Mouse (Mus musculus): ENCODE results near the gene Qser1. TPM values are rescaled to one million over a fixed set of nuclear protein-coding genes. Genes with fewer than 3 reads are reported as not detected.

Gene Qser1
- polyA plus RNA-seq, 1 experiment from 2014 or later: 6.9 TPM

GRCm38 (mm10) chr2:104814181-104814951, 2.2 kb downstream of the Qser1 start:
- no peak overlapping the region; the same call in 1 of the 2 replicates for H3K4me2 ChIP-seq (ENCODE audit: low read length)

GRCm38 (mm10) chr2:104805435-104805834, 11.1 kb downstream of the Qser1 start:
- Histone ChIP-seq H3K27me3 (ENCODE audit: insufficient read depth, low read length) (no peaks in the 10 kb centered on the region), H3K4me2 (ENCODE audit: low read length) (no peak overlapping the region), H3K9ac (ENCODE audit: low read depth, low read length) (no peak overlapping the region), H3K4me3 (replicated peaks; ENCODE audit: low read depth, low read length) (no peak overlapping the region), H3K27ac (no peak overlapping the region), H3K36me3 (ENCODE audit: insufficient read depth, low read length) (0 out of 2 replicates have a peak, but pooled peaks cover 2% of the 10 kb centered on the region), H3K4me1 (replicated peaks; ENCODE audit: insufficient read depth, low read length) (no peaks in the 10 kb centered on the region), H3K9me3 (replicated peaks; ENCODE audit: low read length) (no peaks in the 10 kb centered on the region)
- ATAC-seq (replicated peaks; ENCODE audit: low FRiP score, low read depth): no peak
- WGBS: 69% methylated on average over 1 of the region's 1 CpGs
- TF ChIP-seq CTCF (IDR thresholded peaks at IDR 0.05; ENCODE audit: low read depth): no peak
- no peak for DNase-seq (ENCODE audit: low spot score)

More at GRCm38 (mm10) chr2:104814181-104814951, 2.2 kb downstream of the Qser1 start:
- Histone ChIP-seq H3K9ac (ENCODE audit: low read depth, low read length) (no peak overlapping the region), H3K36me3 (ENCODE audit: insufficient read depth, low read length) (0 out of 2 replicates have a peak, but pooled peaks cover 2% of the 10 kb centered on the region), H3K4me1 (replicated peaks; ENCODE audit: insufficient read depth, low read length) (no peaks in the 10 kb centered on the region; the same call in 1 of the 2 replicates), H3K27ac (no peak overlapping the region), H3K4me3 (replicated peaks; ENCODE audit: low read depth, low read length) (no peak overlapping the region), H3K9me3 (replicated peaks; ENCODE audit: low read length) (no peaks in the 10 kb centered on the region), H3K27me3 (ENCODE audit: insufficient read depth, low read length) (no peaks in the 10 kb centered on the region)
- no peak for DNase-seq (ENCODE audit: low spot score)
- ATAC-seq (replicated peaks; ENCODE audit: low FRiP score, low read depth): no peak
- no peak for TF ChIP-seq CTCF (IDR thresholded peaks at IDR 0.05; ENCODE audit: low read depth)
- 48% methylated on average over 5 of the region's 5 CpGs for WGBS

- Histone ChIP-seq H3K9ac (ENCODE audit: low read depth, low read length) (no peak overlapping the region), H3K27me3 (ENCODE audit: insufficient read depth, low read length) (no peaks in the 10 kb centered on the region), H3K4me3 (replicated peaks; ENCODE audit: low read depth, low read length) (no peak overlapping the region), H3K4me2 (ENCODE audit: low read length) (no peak overlapping the region), H3K27ac (no peak overlapping the region), H3K9me3 (replicated peaks; ENCODE audit: low read length) (no peaks in the 10 kb centered on the region), H3K36me3 (ENCODE audit: insufficient read depth, low read length) (peaks cover 26% of the 10 kb centered on the region), H3K4me1 (replicated peaks; ENCODE audit: insufficient read depth, low read length) (no peaks in the 10 kb centered on the region)
- TF ChIP-seq CTCF (IDR thresholded peaks at IDR 0.05; ENCODE audit: low read depth): peak; percentile 77
- 84% methylated on average over 1 of the region's 1 CpGs for WGBS
- ATAC-seq (replicated peaks; ENCODE audit: low FRiP score, low read depth): no peak
- peak; percentile 60 for DNase-seq (ENCODE audit: low spot score)
These were observed 41.8 kb downstream of the Qser1 start for GRCm38 (mm10) chr2:104774763-104775162.

GRCm38 (mm10) chr2:104768697-104769096, 47.9 kb downstream of the Qser1 start:
- Histone ChIP-seq H3K4me3 (replicated peaks; ENCODE audit: low read depth, low read length) (no peak overlapping the region), H3K27ac (no peak overlapping the region), H3K27me3 (ENCODE audit: insufficient read depth, low read length) (no peaks in the 10 kb centered on the region), H3K4me1 (replicated peaks; ENCODE audit: insufficient read depth, low read length) (no peaks in the 10 kb centered on the region), H3K4me2 (ENCODE audit: low read length) (no peak overlapping the region), H3K9ac (ENCODE audit: low read depth, low read length) (no peak overlapping the region), H3K9me3 (replicated peaks; ENCODE audit: low read length) (no peaks in the 10 kb centered on the region), H3K36me3 (ENCODE audit: insufficient read depth, low read length) (peaks cover 20% of the 10 kb centered on the region)
- ATAC-seq (replicated peaks; ENCODE audit: low FRiP score, low read depth) (no peak), DNase-seq (ENCODE audit: low spot score) (no peak)
- 89% methylated on average over 1 of the region's 1 CpGs for WGBS
- no peak for TF ChIP-seq CTCF (IDR thresholded peaks at IDR 0.05; ENCODE audit: low read depth)

- Histone ChIP-seq H3K36me3 (ENCODE audit: insufficient read depth, low read length) (peaks cover 3% of the 10 kb centered on the region; the same call in 1 of the 2 replicates), H3K27ac (no peak overlapping the region), H3K9ac (ENCODE audit: low read depth, low read length) (no peak overlapping the region), H3K9me3 (replicated peaks; ENCODE audit: low read length) (no peaks in the 10 kb centered on the region), H3K4me2 (ENCODE audit: low read length) (no peak overlapping the region), H3K4me3 (replicated peaks; ENCODE audit: low read depth, low read length) (no peak overlapping the region), H3K27me3 (ENCODE audit: insufficient read depth, low read length) (no peaks in the 10 kb centered on the region), H3K4me1 (replicated peaks; ENCODE audit: insufficient read depth, low read length) (no peaks in the 10 kb centered on the region)
- 96% methylated on average over 4 of the region's 4 CpGs for WGBS
- TF ChIP-seq CTCF (IDR thresholded peaks at IDR 0.05; ENCODE audit: low read depth): no peak
- DNase-seq (ENCODE audit: low spot score) (no peak), ATAC-seq (replicated peaks; ENCODE audit: low FRiP score, low read depth) (no peak)
These were observed 52.5 kb downstream of the Qser1 start for GRCm38 (mm10) chr2:104764018-104764417.

- Histone ChIP-seq H3K9me3 (replicated peaks; ENCODE audit: low read length) (no peaks in the 10 kb centered on the region), H3K36me3 (ENCODE audit: insufficient read depth, low read length) (no peaks in the 10 kb centered on the region; the same call in 1 of the 2 replicates), H3K4me3 (replicated peaks; ENCODE audit: low read depth, low read length) (no peak overlapping the region), H3K27me3 (ENCODE audit: insufficient read depth, low read length) (no peaks in the 10 kb centered on the region), H3K4me1 (replicated peaks; ENCODE audit: insufficient read depth, low read length) (no peaks in the 10 kb centered on the region), H3K27ac (no peak overlapping the region), H3K9ac (ENCODE audit: low read depth, low read length) (no peak overlapping the region), H3K4me2 (ENCODE audit: low read length) (no peak overlapping the region)
- WGBS: 70% methylated on average over 8 of the region's 8 CpGs
- TF ChIP-seq CTCF (IDR thresholded peaks at IDR 0.05; ENCODE audit: low read depth): peak; percentile 14; the same call in 1 of the 2 replicates
- ATAC-seq (replicated peaks; ENCODE audit: low FRiP score, low read depth): no peak
- no peak for DNase-seq (ENCODE audit: low spot score)
These were observed 53.3 kb downstream of the Qser1 start for GRCm38 (mm10) chr2:104763134-104763703.
